Mouse (Mus musculus) CH12.LX (cell line): Measurements from ENCODE around the gene Cep104. TPM values are rescaled to one million over a fixed set of nuclear protein-coding genes. Genes with fewer than 3 reads are reported as not detected.
A peak's percentile ranks its signal among the peaks of the same experiment; 100 is the strongest.

Experiments used
- DNase-seq: peaks from one replicate; pipeline ENCODE4 v3.0.0-alpha.2; 2013; ENCODE audit errors: extremely low read depth
- H3K27ac ChIP-seq: 2 replicates; pipeline ENCODE4 v1.5.1; 2012; ENCODE audit warnings: low read depth, mild to moderate bottlenecking, control low read depth, moderate library complexity; ENCODE audit not compliant: insufficient read depth
- H3K27me3 ChIP-seq: replicated peaks from 2 replicates; pipeline ENCODE3; 2012; ENCODE audit warnings: inconsistent platforms
- H3K36me3 ChIP-seq, 2 experiments: replicated peaks in 1 of 2; 2 replicates each; pipeline versions ENCODE3 to v1.6.1; 2012; ENCODE audit warnings: inconsistent platforms in 1 of 2, low read length in 1 of 2, mild to moderate bottlenecking in 1 of 2, mixed read lengths in 1 of 2, moderate library complexity in 1 of 2; ENCODE audit not compliant: control insufficient read depth in 1 of 2, insufficient read depth in 1 of 2
- H3K4me1 ChIP-seq, 2 experiments: 2 replicates each; pipeline ENCODE4 v1.6.1; 2012; ENCODE audit warnings: inconsistent platforms in 1 of 2, moderate library complexity in 1 of 2; ENCODE audit not compliant: insufficient read depth in 2 of 2, control insufficient read depth in 1 of 2
- H3K4me2 ChIP-seq: 2 replicates; pipeline ENCODE4 v1.6.1; 2012; ENCODE audit warnings: low read depth, mild to moderate bottlenecking, control low read depth; ENCODE audit not compliant: poor library complexity, insufficient read depth, severe bottlenecking
- H3K4me3 ChIP-seq, 3 experiments: fragments of 150-350 bp in 1 of 3; sonication (generic) in 1 of 3; replicated peaks in 1 of 3; 2 replicates each; pipeline versions ENCODE3 to v1.5.1; 2011 to 2012; ENCODE audit warnings: low read depth in 2 of 3, low read length in 2 of 3, mild to moderate bottlenecking in 2 of 3, moderate library complexity in 2 of 3, control low read depth in 1 of 3, improper control_type of control experiment in 1 of 3, inconsistent platforms in 1 of 3, mixed read lengths in 1 of 3; ENCODE audit not compliant: poor library complexity in 1 of 3
- H3K79me2 ChIP-seq: replicated peaks from 2 replicates; pipeline ENCODE4 v1.6.1; 2012; ENCODE audit warnings: mild to moderate bottlenecking, moderate library complexity; ENCODE audit not compliant: control insufficient read depth, poor library complexity, insufficient read depth, severe bottlenecking; ENCODE audit errors: extremely low read depth
- H3K9ac ChIP-seq: 2 replicates; pipeline ENCODE4 v1.6.1; 2012; ENCODE audit warnings: low read depth, mild to moderate bottlenecking, control low read depth, moderate library complexity; ENCODE audit not compliant: insufficient read depth
- H3K9me3 ChIP-seq: replicated peaks from 2 replicates; pipeline ENCODE3; 2012; ENCODE audit warnings: low read length, inconsistent platforms, mixed read lengths
- BHLHE40 ChIP-seq: IDR thresholded peaks from 2 replicates; pipeline ENCODE4 v1.6.1; 2011; ENCODE audit warnings: mild to moderate bottlenecking, low read depth, low read length, improper control_type of control experiment
- CHD2 ChIP-seq: IDR thresholded peaks from 2 replicates; pipeline ENCODE4 v1.6.1; 2011; ENCODE audit warnings: low read length, improper control_type of control experiment
- CTCF ChIP-seq, 2 experiments: IDR thresholded peaks in 1 of 2; conservative IDR thresholded peaks in 1 of 2; 2 replicates each; pipeline ENCODE4 v1.5.1; 2011 to 2012; ENCODE audit warnings: low read depth in 2 of 2, low read length in 2 of 2, improper control_type of control experiment in 1 of 2, inconsistent platforms in 1 of 2, mild to moderate bottlenecking in 1 of 2, moderate library complexity in 1 of 2
- E2F4 ChIP-seq: IDR thresholded peaks from 2 replicates; pipeline ENCODE4 v1.6.1; 2011; ENCODE audit warnings: low read depth, low read length, improper control_type of control experiment; ENCODE audit not compliant: insufficient replicate concordance
- ELF1 ChIP-seq: IDR thresholded peaks from 2 replicates; pipeline ENCODE4 v1.6.1; 2014; ENCODE audit warnings: low read depth, mild to moderate bottlenecking, inconsistent platforms, low read length, improper control_type of control experiment
- EP300 ChIP-seq: IDR thresholded peaks from 2 replicates; pipeline ENCODE4 v1.6.1; 2011; ENCODE audit warnings: low read length, improper control_type of control experiment
- HCFC1 ChIP-seq: IDR thresholded peaks from 2 replicates; pipeline ENCODE4 v1.6.1; 2012; ENCODE audit warnings: low read depth, mild to moderate bottlenecking, inconsistent platforms, low read length, improper control_type of control experiment
- JUN ChIP-seq: IDR thresholded peaks from 2 replicates; pipeline ENCODE4 v1.6.1; 2011; ENCODE audit warnings: low read depth, mild to moderate bottlenecking, low read length, improper control_type of control experiment, moderate library complexity; ENCODE audit not compliant: insufficient read depth
- KAT2A ChIP-seq: IDR thresholded peaks from 2 replicates; pipeline ENCODE4 v1.6.1; 2012; ENCODE audit warnings: low read length, improper control_type of control experiment, inconsistent platforms; ENCODE audit not compliant: insufficient replicate concordance
- MAFK ChIP-seq: IDR thresholded peaks from 2 replicates; pipeline ENCODE4 v1.6.1; 2011; ENCODE audit warnings: low read length, improper control_type of control experiment; ENCODE audit not compliant: insufficient replicate concordance
- MAX ChIP-seq: IDR thresholded peaks from 2 replicates; pipeline ENCODE4 v1.6.1; 2011; ENCODE audit warnings: low read length, improper control_type of control experiment
- MAZ ChIP-seq: IDR thresholded peaks from 2 replicates; pipeline ENCODE4 v1.6.1; 2012; ENCODE audit warnings: low read depth, mild to moderate bottlenecking, inconsistent platforms, low read length, improper control_type of control experiment, moderate library complexity
- MEF2A ChIP-seq: IDR thresholded peaks from 2 replicates; pipeline ENCODE4 v1.6.1; 2014; ENCODE audit warnings: low read depth, mild to moderate bottlenecking, inconsistent platforms, low read length, improper control_type of control experiment, borderline replicate concordance
- MYC ChIP-seq: IDR thresholded peaks from 2 replicates; pipeline ENCODE4 v1.6.1; 2011; ENCODE audit warnings: low read depth, mild to moderate bottlenecking, improper control_type of control experiment, low read length
- NELFE ChIP-seq: IDR thresholded peaks from 2 replicates; pipeline ENCODE4 v1.6.1; 2011; ENCODE audit warnings: low read depth, low read length, improper control_type of control experiment
- NRF1 ChIP-seq: IDR thresholded peaks from 2 replicates; pipeline ENCODE4 v1.6.1; 2014; ENCODE audit warnings: low read depth, mild to moderate bottlenecking, inconsistent platforms, low read length, improper control_type of control experiment, moderate library complexity
- PAX5 ChIP-seq: IDR thresholded peaks from 2 replicates; pipeline ENCODE4 v1.6.1; 2012; ENCODE audit warnings: low read length, inconsistent platforms, mixed read lengths
- POLR2A ChIP-seq: IDR thresholded peaks from 2 replicates; pipeline ENCODE4 v1.6.1; 2011; ENCODE audit warnings: low read depth, mild to moderate bottlenecking, improper control_type of control experiment, low read length
- POLR2AphosphoS2 ChIP-seq: IDR thresholded peaks from 2 replicates; pipeline ENCODE4 v1.6.1; 2011; ENCODE audit warnings: low read depth, low read length, improper control_type of control experiment
- RAD21 ChIP-seq: IDR thresholded peaks from 2 replicates; pipeline ENCODE4 v1.6.1; 2011; ENCODE audit warnings: low read depth, mild to moderate bottlenecking, low read length, improper control_type of control experiment, moderate library complexity
- UBTF ChIP-seq: IDR thresholded peaks from 2 replicates; pipeline ENCODE4 v1.6.1; 2012; ENCODE audit warnings: low read depth, mild to moderate bottlenecking, inconsistent platforms, low read length, improper control_type of control experiment, moderate library complexity
- USF1 ChIP-seq: IDR thresholded peaks from 2 replicates; pipeline ENCODE4 v1.6.1; 2014; ENCODE audit warnings: low read depth, mild to moderate bottlenecking, inconsistent platforms, low read length, improper control_type of control experiment
- USF2 ChIP-seq: conservative IDR thresholded peaks from 2 replicates; pipeline ENCODE4 v1.6.1; 2011; ENCODE audit warnings: low read depth, low read length, improper control_type of control experiment
- ZC3H11A ChIP-seq: IDR thresholded peaks from 2 replicates; pipeline ENCODE4 v1.6.1; 2012; ENCODE audit warnings: low read depth, mild to moderate bottlenecking, inconsistent platforms, low read length, improper control_type of control experiment
- ZMIZ1 ChIP-seq: IDR thresholded peaks from 2 replicates; pipeline ENCODE4 v1.6.1; 2012; ENCODE audit warnings: low read depth, mild to moderate bottlenecking, inconsistent platforms, low read length, improper control_type of control experiment
- ZNF384 ChIP-seq: IDR thresholded peaks from 2 replicates; pipeline ENCODE4 v1.6.1; 2012; ENCODE audit warnings: low read depth, low read length, improper control_type of control experiment, inconsistent platforms
- dilution Hi-C: fragments of 300-500 bp; cut with MboI; formaldehyde crosslinking; loops from 2 replicates; pipeline ENCODE4 v1.14.3; 2020; ENCODE audit warnings: low sequenced_read_pairs; ENCODE audit not compliant: extremely low pct_unique_long_range_greater_than_20kb, extremely low pct_ligation_motif_present
- in situ Hi-C: fragments of 300-500 bp; cut with MboI; formaldehyde crosslinking; loops from 3 replicates; pipeline ENCODE4 v1.14.3; 2019; ENCODE audit warnings: low sequenced_read_pairs, low pct_ligation_motif_present, low pct_unique_long_range_greater_than_20kb, mixed read lengths
- polyA plus RNA-seq: library from polyadenylated mRNA; unstranded; fragments of >175 nt; gene quantifications from 2 replicates; pipeline ENCODE4 v1.2.1, GENCODE M21; 2012; ENCODE audit warnings: low read depth; ENCODE audit not compliant: insufficient read length
- total RNA-seq, 2 experiments: library from RNA; depleted of rRNA; stranded (reverse); fragments of 300-350 nt in 1 of 2; fragments of >200 nt in 1 of 2; gene quantifications; 2 replicates each; pipeline ENCODE4 v1.2.3; 2012 to 2014

Gene Cep104
- total and polyA plus RNA-seq, 3 experiments: 4.6 to 10.9 (median 7.0) TPM

- TF ChIP-seq MAZ: no peak
- TF ChIP-seq JUN: no peak
- peak; percentile 32 for TF ChIP-seq POLR2A
- peak; percentile 77 for TF ChIP-seq HCFC1
- no peak for TF ChIP-seq ZNF384
- no peak for TF ChIP-seq NRF1
- no peak for TF ChIP-seq NELFE
- TF ChIP-seq POLR2AphosphoS2: no peak
These were observed 24.6 kb upstream of the Cep104 start (continued) for GRCm38 (mm10) chr4:153950372-153950771.

- Histone ChIP-seq H3K27ac (no peak overlapping the region), H3K4me1 (peaks cover 3 to 33% of the 10 kb centered on the region in 2 experiments; a peak in 3 of 4 replicates), H3K9ac (peak overlapping the region; percentile 90), H3K79me2 (no peaks in the 10 kb centered on the region), H3K4me2 (peak overlapping the region; percentile 93), H3K36me3 (peaks cover 3 to 42% of the 10 kb centered on the region in 2 experiments), H3K27me3 (no peaks in the 10 kb centered on the region), H3K9me3 (no peaks in the 10 kb centered on the region)
- in situ Hi-C loops (no loop called here), dilution Hi-C loops (no loop called here)
- TF ChIP-seq JUN (no peak), UBTF (no peak), CHD2 (no peak), NRF1 (no peak), MAX (peak; percentile 30; the same call in 1 of the 2 replicates), KAT2A (no peak), ZMIZ1 (no peak), ELF1 (no peak), MYC (peak; percentile 32; the same call in 1 of the 2 replicates), CTCF (conservative IDR thresholded peaks at IDR 0.05 in 1 of 2, IDR thresholded peaks at IDR 0.05 in 1 of 2; ENCODE audit: low read depth in 2 of 2, low read length in 2 of 2) (no peak; a peak in 1 of 4 replicates), USF1 (no peak), PAX5 (no peak), MEF2A (no peak)
- TF ChIP-seq, all 38 proteins: peak for 2
- peak overlapping the region; percentile 53 to 89 (median 65) for H3K4me3 ChIP-seq
- peak; percentile 37 for DNase-seq
These were observed 23.8 kb upstream of the Cep104 start for GRCm38 (mm10) chr4:153951150-153951549.

- H3K4me2 ChIP-seq: no peak overlapping the region
- TF ChIP-seq ZMIZ1 (no peak), ZC3H11A (no peak), NRF1 (no peak), NELFE (no peak), RAD21 (no peak), HCFC1 (no peak), USF2 (no peak), POLR2A (no peak), E2F4 (no peak), BHLHE40 (no peak), EP300 (no peak), MAFK (no peak)
- H3K36me3 ChIP-seq: peaks cover 3 to 41% of the 10 kb centered on the region in 2 experiments
- H3K27me3 ChIP-seq: no peaks in the 10 kb centered on the region
- in situ Hi-C loops (no loop called here), dilution Hi-C loops (no loop called here)
- H3K4me1 ChIP-seq: peaks cover 6 to 38% of the 10 kb centered on the region in 2 experiments
- no peak for DNase-seq
- no peaks in the 10 kb centered on the region for H3K9me3 ChIP-seq
- no peak overlapping the region for H3K9ac ChIP-seq
- H3K79me2 ChIP-seq: no peaks in the 10 kb centered on the region
- H3K27ac ChIP-seq: no peak overlapping the region
- H3K4me3 ChIP-seq: no peak overlapping the region
These were observed 23.3 kb upstream of the Cep104 start for GRCm38 (mm10) chr4:153951692-153952091.
